Mouse (Mus musculus) embryonic facial prominence, embryonic 12.5 days (tissue): Measurements from ENCODE around the gene Ptpn1. TPM values are rescaled to one million over a fixed set of nuclear protein-coding genes. Genes with fewer than 3 reads are reported as not detected.

Source experiments
- ATAC-seq: fragments of 200-750 bp; cut with Nextera tagmentation; 2 replicates; pipeline ENCODE4 v1.8.0; 2017; ENCODE audit not compliant: insufficient number of reproducible peaks, insufficient read depth, low FRiP score, low TSS enrichment
- H3K27ac ChIP-seq: fragments of 300-500 bp; sonication (generic); 2 replicates; pipeline ENCODE4 v1.5.1; 2016; ENCODE audit warnings: mild to moderate bottlenecking
- H3K27me3 ChIP-seq: fragments of 300-500 bp; sonication (generic); 2 replicates; pipeline ENCODE4 v1.6.1; 2016; ENCODE audit warnings: mild to moderate bottlenecking, moderate library complexity
- H3K36me3 ChIP-seq: fragments of 300-500 bp; sonication (generic); 2 replicates; pipeline ENCODE4 v1.6.1; 2016; ENCODE audit warnings: mild to moderate bottlenecking
- H3K4me1 ChIP-seq: fragments of 300-500 bp; sonication (generic); 2 replicates; pipeline ENCODE4 v1.6.1; 2016
- H3K4me2 ChIP-seq: fragments of 300-500 bp; sonication (generic); replicated peaks from 2 replicates; pipeline ENCODE4 v1.6.1; 2016; ENCODE audit warnings: mild to moderate bottlenecking, moderate library complexity
- H3K4me3 ChIP-seq: fragments of 300-500 bp; sonication (generic); 2 replicates; pipeline ENCODE4 v1.5.1; 2016; ENCODE audit warnings: mild to moderate bottlenecking
- H3K9ac ChIP-seq: fragments of 300-500 bp; sonication (generic); 2 replicates; pipeline ENCODE4 v1.6.1; 2016; ENCODE audit warnings: mild to moderate bottlenecking, moderate library complexity
- H3K9me3 ChIP-seq: fragments of 300-500 bp; sonication (generic); 2 replicates; pipeline ENCODE4 v1.6.1; 2016; ENCODE audit warnings: mild to moderate bottlenecking, moderate library complexity
- WGBS: fragments of 180-500 bp; shearing (Covaris S2); methylation state at CpG from one replicate; pipeline ENCODE4 v1.1.7; 2016; 5-methylcytosine and 5-hydroxymethylcytosine counted together
- polyA plus RNA-seq: library from polyadenylated mRNA; unstranded; fragments of >200 nt; fragmentation: Nextera tagmentation; extraction: Ambion mirVana; gene quantifications from 2 replicates; pipeline ENCODE4 v1.2.1, GENCODE M21; 2016

Ptpn1 gene
- polyA plus RNA-seq, 1 experiment from 2014 or later, result 60.8 TPM

GRCm38 (mm10) chr2:167999145-167999743 is 67.4 kb downstream of the Ptpn1 start:
- no peak for ATAC-seq
- H3K4me1 ChIP-seq, result peaks cover 7% of the 10 kb centered on the region; the same call in 1 of the 2 replicates
- no peaks in the 10 kb centered on the region for H3K36me3 ChIP-seq
- peaks cover 4% of the 10 kb centered on the region; the same call in 1 of the 2 replicates for H3K9me3 ChIP-seq
- no peak overlapping the region for H3K4me3 ChIP-seq
- WGBS, result 60% methylated on average over 3 of the region's 3 CpGs
- no peak overlapping the region for H3K4me2 ChIP-seq
- no peaks in the 10 kb centered on the region for H3K27me3 ChIP-seq
- no peak overlapping the region for H3K9ac ChIP-seq
- H3K27ac ChIP-seq, result no peak overlapping the region

GRCm38 (mm10) chr2:168002188-168002587 is 70.3 kb downstream of the Ptpn1 start:
- Histone ChIP-seq H3K9ac (no peak overlapping the region), H3K4me1 (peaks cover 7% of the 10 kb centered on the region; the same call in 1 of the 2 replicates), H3K4me3 (no peak overlapping the region), H3K27me3 (no peaks in the 10 kb centered on the region), H3K9me3 (peaks cover 4% of the 10 kb centered on the region; the same call in 1 of the 2 replicates), H3K36me3 (no peaks in the 10 kb centered on the region), H3K4me2 (no peak overlapping the region), H3K27ac (no peak overlapping the region)
- WGBS, result 48% methylated on average over 4 of the region's 4 CpGs
- ATAC-seq, result no peak

- Histone ChIP-seq H3K4me3 (no peak overlapping the region), H3K27me3 (no peaks in the 10 kb centered on the region), H3K4me1 (peaks cover 7% of the 10 kb centered on the region; the same call in 1 of the 2 replicates), H3K9ac (no peak overlapping the region), H3K4me2 (no peak overlapping the region), H3K9me3 (peaks cover 4% of the 10 kb centered on the region; the same call in 1 of the 2 replicates), H3K27ac (no peak overlapping the region), H3K36me3 (no peaks in the 10 kb centered on the region)
- ATAC-seq, result no peak
- WGBS, result 68% methylated on average over 2 of the region's 2 CpGs
Observed at GRCm38 (mm10) chr2:168002884-168003283, 71.0 kb downstream of the Ptpn1 start.

GRCm38 (mm10) chr2:168003431-168003830 is 71.6 kb downstream of the Ptpn1 start:
- H3K36me3 ChIP-seq, result no peaks in the 10 kb centered on the region
- 60% methylated on average over 12 of the region's 12 CpGs for WGBS
- no peak overlapping the region for H3K4me2 ChIP-seq
- no peak for ATAC-seq
- no peak overlapping the region for H3K4me3 ChIP-seq
- H3K9me3 ChIP-seq, result peaks cover 4% of the 10 kb centered on the region; the same call in 1 of the 2 replicates
- H3K9ac ChIP-seq, result no peak overlapping the region; the same call in 1 of the 2 replicates
- no peaks in the 10 kb centered on the region for H3K27me3 ChIP-seq
- peaks cover 7% of the 10 kb centered on the region; the same call in 1 of the 2 replicates for H3K4me1 ChIP-seq
- H3K27ac ChIP-seq, result peak overlapping the region; percentile 17; the same call in 1 of the 2 replicates

- Histone ChIP-seq H3K4me3 (no peak overlapping the region), H3K4me2 (no peak overlapping the region), H3K36me3 (no peaks in the 10 kb centered on the region), H3K4me1 (peaks cover 7% of the 10 kb centered on the region; the same call in 1 of the 2 replicates), H3K9ac (no peak overlapping the region), H3K9me3 (peaks cover 4% of the 10 kb centered on the region; the same call in 1 of the 2 replicates), H3K27me3 (no peaks in the 10 kb centered on the region), H3K27ac (no peak overlapping the region)
- no peak for ATAC-seq
- WGBS, result 63% methylated on average over 2 of the region's 2 CpGs
Observed at GRCm38 (mm10) chr2:168004369-168004768, 72.5 kb downstream of the Ptpn1 start.

- no peak overlapping the region for H3K27ac ChIP-seq
- H3K4me3 ChIP-seq, result no peak overlapping the region
- peaks cover 9% of the 10 kb centered on the region for H3K4me1 ChIP-seq
- H3K9ac ChIP-seq, result no peak overlapping the region
- H3K4me2 ChIP-seq, result no peak overlapping the region
- no peaks in the 10 kb centered on the region for H3K27me3 ChIP-seq
- ATAC-seq, result no peak
- 73% methylated on average over 3 of the region's 3 CpGs for WGBS
- H3K9me3 ChIP-seq, result peaks cover 4% of the 10 kb centered on the region; the same call in 1 of the 2 replicates
- H3K36me3 ChIP-seq, result no peaks in the 10 kb centered on the region
Observed at GRCm38 (mm10) chr2:168005005-168005404, 73.1 kb downstream of the Ptpn1 start.

- Histone ChIP-seq H3K36me3 (no peaks in the 10 kb centered on the region), H3K4me1 (peaks cover 16% of the 10 kb centered on the region), H3K27me3 (no peaks in the 10 kb centered on the region), H3K9ac (no peak overlapping the region), H3K4me3 (no peak overlapping the region), H3K4me2 (no peak overlapping the region), H3K9me3 (peaks cover 1% of the 10 kb centered on the region; the same call in 1 of the 2 replicates), H3K27ac (no peak overlapping the region)
- no peak for ATAC-seq
- WGBS, result 13% methylated on average over 3 of the region's 3 CpGs
Observed at GRCm38 (mm10) chr2:168005616-168006015, 73.8 kb downstream of the Ptpn1 start.

- no peaks in the 10 kb centered on the region for H3K9me3 ChIP-seq
- no peak overlapping the region for H3K9ac ChIP-seq
- no peak overlapping the region for H3K4me3 ChIP-seq
- no peaks in the 10 kb centered on the region for H3K36me3 ChIP-seq
- 78% methylated on average over 6 of the region's 6 CpGs for WGBS
- peaks cover 24% of the 10 kb centered on the region for H3K4me1 ChIP-seq
- H3K27me3 ChIP-seq, result no peaks in the 10 kb centered on the region
- no peak for ATAC-seq
- H3K4me2 ChIP-seq, result no peak overlapping the region
- no peak overlapping the region for H3K27ac ChIP-seq
Observed at GRCm38 (mm10) chr2:168006489-168006888, 74.6 kb downstream of the Ptpn1 start.

- WGBS, result 38% methylated on average over 3 of the region's 3 CpGs
- peaks cover 24% of the 10 kb centered on the region for H3K4me1 ChIP-seq
- no peak overlapping the region for H3K27ac ChIP-seq
Observed at GRCm38 (mm10) chr2:168008132-168008531, 76.3 kb downstream of the Ptpn1 start.

GRCm38 (mm10) chr2:168009936-168010668 is 78.2 kb downstream of the Ptpn1 start, which contains the start of gene Ripor3:
Ripor3 (minus strand) TSS chr2:168010618.
- Histone ChIP-seq H3K4me2 (no peak within 1 kb of the TSS), H3K4me3 (no peak within 1 kb of the TSS), H3K9ac (no peak within 1 kb of the TSS; the same call in 1 of the 2 replicates), H3K27ac (peak within 1 kb of the TSS; percentile 33), H3K9me3 (no peaks in the 10 kb centered on the region), H3K4me1 (peaks cover 18% of the 10 kb centered on the region), H3K36me3 (no peaks in the 10 kb centered on the region), H3K27me3 (no peaks in the 10 kb centered on the region)
- ATAC-seq, result no peak
- WGBS, result 29% methylated on average over 9 of the region's 9 CpGs

More at GRCm38 (mm10) chr2:168008132-168008531, 76.3 kb downstream of the Ptpn1 start:
- H3K9me3 ChIP-seq, result no peaks in the 10 kb centered on the region
- no peak for ATAC-seq
- no peak overlapping the region for H3K4me3 ChIP-seq
- no peaks in the 10 kb centered on the region for H3K27me3 ChIP-seq
- no peak overlapping the region for H3K4me2 ChIP-seq
- no peak overlapping the region for H3K9ac ChIP-seq
- no peaks in the 10 kb centered on the region for H3K36me3 ChIP-seq

- Histone ChIP-seq H3K4me2 (no peak overlapping the region), H3K36me3 (no peaks in the 10 kb centered on the region), H3K4me3 (no peak overlapping the region), H3K9ac (no peak overlapping the region; the same call in 1 of the 2 replicates), H3K27me3 (peaks cover 2% of the 10 kb centered on the region; the same call in 1 of the 2 replicates), H3K9me3 (no peaks in the 10 kb centered on the region), H3K4me1 (peaks cover 18% of the 10 kb centered on the region), H3K27ac (0 out of 2 replicates have a peak overlapping the region, but pooled peaks have one; percentile 33)
- 10% methylated on average over 11 of the region's 11 CpGs for WGBS
- ATAC-seq, result no peak
Observed at GRCm38 (mm10) chr2:168010893-168011292, 79.0 kb downstream of the Ptpn1 start.
